Mouse (Mus musculus): Measurements from ENCODE around the gene Gab1.

Gene Gab1

DNA sequence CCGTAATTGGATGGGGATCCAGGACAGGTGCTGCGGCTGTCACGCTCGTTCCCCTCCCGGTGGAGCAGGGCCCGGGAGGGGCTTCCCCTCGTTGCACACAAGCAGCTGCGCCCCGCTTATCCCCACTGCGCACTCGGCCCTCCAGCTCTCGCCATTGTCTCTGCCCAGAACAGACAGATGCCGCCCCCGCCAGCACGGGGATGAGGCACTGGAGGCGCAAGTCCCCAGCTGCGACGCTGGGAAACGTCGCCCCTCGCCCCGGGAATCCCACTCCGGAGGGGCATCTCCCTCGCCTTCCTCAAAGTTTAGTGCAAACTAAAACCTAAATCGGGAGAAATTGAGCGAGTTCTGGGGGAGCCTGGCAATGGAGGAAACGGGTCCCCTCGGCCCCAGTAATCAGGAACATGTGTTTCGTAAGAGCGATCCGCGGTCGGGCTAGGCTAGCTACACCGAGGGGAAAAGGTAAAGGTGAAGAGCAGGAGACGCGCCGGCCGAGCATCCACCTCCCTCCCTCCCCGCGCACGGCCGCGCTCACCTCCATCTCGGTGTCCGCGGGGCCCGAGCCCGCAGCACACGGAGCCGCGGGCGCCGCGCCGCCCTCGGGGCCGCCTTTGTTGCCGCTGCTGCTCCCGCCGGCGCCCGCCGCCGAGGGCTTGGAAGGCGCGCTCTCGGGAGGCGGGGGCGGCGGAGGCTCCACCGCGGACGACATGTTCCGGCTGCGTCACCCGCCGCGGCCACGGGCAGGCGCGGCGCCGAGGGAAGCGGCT lies 141.7 kb downstream of the Gab1 start:
- peak; percentile 43 for DNase-seq

- no peak for DNase-seq
These were observed 142.3 kb downstream of the Gab1 start for GRCm38 (mm10) chr8:80738046-80738387.

- DNase-seq: no peak
These were observed 148.0 kb downstream of the Gab1 start for GRCm38 (mm10) chr8:80732326-80732725.

- no peak for DNase-seq
These were observed 165.9 kb downstream of the Gab1 start for GRCm38 (mm10) chr8:80714461-80714860.

All from thymus, adult 18-20 months (tissue).